Mouse (Mus musculus) lung, embryonic 15.5 days (tissue): ENCODE measurements at regions not wholly inside any gene's neighbourhood (a gene's known extent, or its start where the extent isn't known, plus 50 kb on each side); places are given as distances from the start of the nearest gene placed in this dataset.

ENCODE experiments used
- ATAC-seq: fragments of 200-750 bp; cut with Nextera tagmentation; 2 replicates; pipeline ENCODE4 v1.8.0; 2017; ENCODE audit warnings: moderate number of reproducible peaks, borderline replicate concordance; ENCODE audit not compliant: low FRiP score, low TSS enrichment; ENCODE audit errors: extremely low read depth
- H3K27ac ChIP-seq: fragments of 300-500 bp; sonication (generic); 2 replicates; pipeline ENCODE4 v1.5.1; 2015; ENCODE audit warnings: moderate library complexity, mild to moderate bottlenecking, inconsistent platforms
- H3K27me3 ChIP-seq: fragments of 300-500 bp; sonication (generic); 2 replicates; pipeline ENCODE4 v1.6.1; 2015; ENCODE audit warnings: inconsistent platforms
- H3K36me3 ChIP-seq: fragments of 300-500 bp; sonication (generic); 2 replicates; pipeline ENCODE4 v1.6.1; 2015; ENCODE audit warnings: inconsistent platforms
- H3K4me1 ChIP-seq: fragments of 300-500 bp; sonication (generic); 2 replicates; pipeline ENCODE4 v1.6.1; 2015; ENCODE audit warnings: inconsistent platforms
- H3K4me2 ChIP-seq: fragments of 300-500 bp; sonication (generic); 2 replicates; pipeline ENCODE4 v1.6.1; 2015; ENCODE audit warnings: inconsistent platforms, mild to moderate bottlenecking, moderate library complexity
- H3K4me3 ChIP-seq: fragments of 300-500 bp; sonication (generic); 2 replicates; pipeline ENCODE4 v1.5.1; 2015; ENCODE audit warnings: mild to moderate bottlenecking, inconsistent platforms
- H3K9ac ChIP-seq: fragments of 300-500 bp; sonication (generic); 2 replicates; pipeline ENCODE4 v1.6.1; 2015; ENCODE audit warnings: inconsistent platforms
- H3K9me3 ChIP-seq: fragments of 300-500 bp; sonication (generic); 2 replicates; pipeline ENCODE4 v1.6.1; 2016; ENCODE audit warnings: inconsistent platforms
- WGBS: fragments of 180-500 bp; shearing (Covaris S2); methylation state at CpG from one replicate; pipeline ENCODE4 v1.1.7; 2015; 5-methylcytosine and 5-hydroxymethylcytosine counted together

DNA sequence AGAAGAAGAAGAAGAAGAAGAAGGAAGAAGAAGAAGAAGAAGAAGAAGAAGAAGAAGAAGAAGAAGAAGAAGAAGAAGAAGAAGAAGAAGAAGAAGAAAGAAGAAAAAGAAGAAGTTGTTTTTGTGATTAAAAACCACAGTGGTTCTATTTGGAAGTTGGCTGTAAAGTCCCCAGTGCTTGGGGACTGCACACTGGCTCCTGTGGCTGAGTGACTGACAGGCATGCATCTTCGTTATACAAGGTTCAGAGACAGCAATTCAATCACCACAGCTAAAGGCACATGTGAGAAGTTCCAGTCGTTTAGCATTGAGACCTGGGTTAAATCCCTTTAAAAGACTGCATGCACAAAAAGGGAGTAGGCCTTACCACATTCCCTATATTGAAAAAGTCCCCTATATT is 93.1 kb upstream of the Arhgap28 start:
- Histone ChIP-seq H3K4me1 (no peaks in the 10 kb centered on the region), H3K9me3 (no peaks in the 10 kb centered on the region), H3K4me3 (no peak overlapping the region), H3K36me3 (no peaks in the 10 kb centered on the region), H3K27ac (no peak overlapping the region), H3K27me3 (no peaks in the 10 kb centered on the region), H3K4me2 (no peak overlapping the region), H3K9ac (no peak overlapping the region)
- WGBS = 58% methylated on average over 2 of the region's 2 CpGs
- no peak for ATAC-seq

- Histone ChIP-seq H3K4me1 (no peaks in the 10 kb centered on the region), H3K4me2 (no peak overlapping the region), H3K4me3 (no peak overlapping the region), H3K9me3 (no peaks in the 10 kb centered on the region), H3K9ac (no peak overlapping the region), H3K36me3 (no peaks in the 10 kb centered on the region), H3K27me3 (no peaks in the 10 kb centered on the region), H3K27ac (no peak overlapping the region)
- WGBS = 83% methylated on average over 6 of the region's 6 CpGs
- ATAC-seq = no peak
These were observed 93.5 kb upstream of the Arhgap28 start for GRCm38 (mm10) chr17:68097436-68097835.

DNA sequence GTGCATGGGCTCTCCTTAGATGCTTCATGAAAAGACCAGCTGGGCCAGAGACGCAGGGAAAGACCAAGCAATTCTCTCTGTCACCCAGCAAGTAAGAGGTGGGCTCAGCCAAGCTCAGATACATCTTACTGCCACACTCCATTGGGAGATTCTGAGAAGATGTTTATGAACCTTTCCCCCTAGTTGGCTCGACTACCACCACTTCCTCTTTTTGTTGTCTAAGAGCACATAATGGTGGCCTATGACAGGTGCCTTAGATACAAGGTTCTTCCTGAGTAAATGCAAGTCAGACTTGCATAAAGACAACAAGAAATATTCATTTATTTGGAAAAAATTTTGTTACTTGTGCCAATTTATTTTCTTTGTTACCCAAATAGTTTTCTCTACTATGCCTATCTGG is 96.2 kb upstream of the Arhgap28 start:
- ATAC-seq = no peak
- no peaks in the 10 kb centered on the region for H3K9me3 ChIP-seq
- H3K4me3 ChIP-seq = no peak overlapping the region
- no peak overlapping the region for H3K9ac ChIP-seq
- no peak overlapping the region for H3K27ac ChIP-seq
- no peak overlapping the region for H3K4me2 ChIP-seq
- H3K27me3 ChIP-seq = no peaks in the 10 kb centered on the region
- no peaks in the 10 kb centered on the region for H3K36me3 ChIP-seq
- 0 out of 2 replicates have a peak, but pooled peaks cover 7% of the 10 kb centered on the region for H3K4me1 ChIP-seq
- 65% methylated on average over 2 of the region's 2 CpGs for whole genome bisulfite sequencing

- H3K27ac ChIP-seq = peak overlapping the region; percentile 58
- peak; percentile 92 for ATAC-seq
- no peaks in the 10 kb centered on the region for H3K9me3 ChIP-seq
- no peak overlapping the region for H3K4me2 ChIP-seq
- no peaks in the 10 kb centered on the region for H3K36me3 ChIP-seq
- 0 out of 2 replicates have a peak, but pooled peaks cover 12% of the 10 kb centered on the region for H3K4me1 ChIP-seq
- H3K9ac ChIP-seq = no peak overlapping the region
- H3K27me3 ChIP-seq = no peaks in the 10 kb centered on the region
- 39% methylated on average over 6 of the region's 6 CpGs for WGBS
- H3K4me3 ChIP-seq = no peak overlapping the region
These were observed 99.4 kb upstream of the Arhgap28 start for GRCm38 (mm10) chr17:68103346-68103745.

DNA sequence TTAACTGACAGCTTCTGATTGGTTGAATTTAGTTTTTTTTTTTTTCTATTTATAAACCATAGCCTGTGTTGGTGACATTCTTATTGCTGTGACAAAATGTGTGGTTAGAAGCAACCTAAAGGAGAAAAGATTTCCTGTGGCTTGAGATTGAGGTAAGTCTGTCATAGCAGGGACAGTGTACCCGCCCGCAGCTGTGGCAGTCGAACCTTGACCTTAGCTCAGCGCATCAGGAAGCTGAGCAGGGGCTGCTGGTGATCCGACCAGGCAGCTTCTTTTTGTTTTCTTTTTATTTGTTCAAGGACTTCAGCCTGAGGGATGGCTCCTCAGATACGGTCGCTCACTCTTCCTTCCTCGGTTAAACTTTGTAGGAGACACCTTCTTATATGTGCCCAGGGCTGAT is 102.4 kb upstream of the Arhgap28 start:
- H3K9me3 ChIP-seq = no peaks in the 10 kb centered on the region
- ATAC-seq = no peak
- no peak overlapping the region for H3K4me2 ChIP-seq
- 0 out of 2 replicates have a peak, but pooled peaks cover 12% of the 10 kb centered on the region for H3K4me1 ChIP-seq
- H3K4me3 ChIP-seq = no peak overlapping the region
- no peaks in the 10 kb centered on the region for H3K36me3 ChIP-seq
- H3K9ac ChIP-seq = no peak overlapping the region
- 41% methylated on average over 8 of the region's 8 CpGs for WGBS
- no peaks in the 10 kb centered on the region for H3K27me3 ChIP-seq
- no peak overlapping the region for H3K27ac ChIP-seq

- Histone ChIP-seq H3K27ac (no peak overlapping the region), H3K4me3 (no peak overlapping the region), H3K4me1 (peaks cover 18% of the 10 kb centered on the region), H3K9ac (no peak overlapping the region), H3K36me3 (no peaks in the 10 kb centered on the region), H3K9me3 (no peaks in the 10 kb centered on the region), H3K4me2 (no peak overlapping the region), H3K27me3 (no peaks in the 10 kb centered on the region)
- 74% methylated on average over 5 of the region's 5 CpGs for WGBS
- no peak for ATAC-seq
These were observed 104.0 kb upstream of the Arhgap28 start for GRCm38 (mm10) chr17:68107875-68108274.

- H3K9ac ChIP-seq = no peak overlapping the region
- 0 out of 2 replicates have a peak overlapping the region, but pooled peaks have one; percentile 8 for H3K27ac ChIP-seq
- no peaks in the 10 kb centered on the region for H3K9me3 ChIP-seq
- ATAC-seq = no peak
- H3K36me3 ChIP-seq = no peaks in the 10 kb centered on the region
- no peak overlapping the region for H3K4me3 ChIP-seq
- H3K4me2 ChIP-seq = no peak overlapping the region
- WGBS = 76% methylated on average over 4 of the region's 4 CpGs
- peaks cover 18% of the 10 kb centered on the region for H3K4me1 ChIP-seq
- no peaks in the 10 kb centered on the region for H3K27me3 ChIP-seq
These were observed 108.0 kb upstream of the Arhgap28 start for GRCm38 (mm10) chr17:68111834-68112473.

- Histone ChIP-seq H3K9me3 (no peaks in the 10 kb centered on the region), H3K36me3 (no peaks in the 10 kb centered on the region), H3K27me3 (no peaks in the 10 kb centered on the region), H3K27ac (peak overlapping the region; percentile 65), H3K4me3 (no peak overlapping the region), H3K9ac (no peak overlapping the region), H3K4me2 (no peak overlapping the region), H3K4me1 (peaks cover 18% of the 10 kb centered on the region)
- WGBS = 46% methylated on average over 5 of the region's 5 CpGs
- peak; percentile 78; the same call in 1 of the 2 replicates for ATAC-seq
These were observed 108.9 kb upstream of the Arhgap28 start for GRCm38 (mm10) chr17:68112763-68113330.

- Histone ChIP-seq H3K27me3 (no peaks in the 10 kb centered on the region), H3K4me1 (peaks cover 18% of the 10 kb centered on the region), H3K27ac (peak overlapping the region; percentile 20; the same call in 1 of the 2 replicates), H3K9me3 (no peaks in the 10 kb centered on the region), H3K9ac (no peak overlapping the region), H3K4me3 (no peak overlapping the region), H3K36me3 (no peaks in the 10 kb centered on the region), H3K4me2 (no peak overlapping the region)
- ATAC-seq = no peak; the same call in 1 of the 2 replicates
- 50% methylated on average over 4 of the region's 4 CpGs for WGBS
These were observed 111.7 kb upstream of the Arhgap28 start for GRCm38 (mm10) chr17:68115599-68115998.

DNA sequence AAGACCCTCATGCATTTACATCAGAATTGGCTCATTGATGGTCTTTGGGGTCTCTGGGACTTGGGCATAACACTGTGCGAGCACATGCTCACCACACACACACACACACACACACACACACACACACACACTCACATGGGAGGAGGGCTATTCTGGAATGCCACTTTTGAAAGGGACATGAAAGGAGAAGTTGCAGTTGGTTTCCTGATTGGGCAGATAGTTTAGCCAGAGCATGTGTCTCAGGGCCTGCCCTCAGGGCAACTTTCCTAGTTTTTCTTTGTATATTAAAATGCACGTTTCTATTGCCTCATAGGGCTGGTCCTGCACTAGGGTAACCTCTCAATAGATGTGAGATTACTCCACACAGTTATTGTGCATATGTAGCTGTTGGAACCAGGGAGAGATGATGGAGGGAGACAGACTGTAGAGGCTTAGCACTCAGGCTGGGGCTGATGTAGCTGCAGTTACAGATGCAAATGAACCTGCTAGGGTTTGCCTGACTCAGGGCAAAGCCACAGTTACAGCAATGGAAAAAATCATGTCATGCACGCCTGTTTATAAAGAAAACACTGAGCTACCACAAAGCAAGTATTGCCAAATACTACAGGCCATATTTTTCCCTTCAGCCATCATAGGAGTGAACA is 115.3 kb upstream of the Arhgap28 start:
- no peaks in the 10 kb centered on the region for H3K4me1 ChIP-seq
- no peak overlapping the region for H3K4me3 ChIP-seq
- no peaks in the 10 kb centered on the region for H3K27me3 ChIP-seq
- H3K9ac ChIP-seq = no peak overlapping the region
- H3K36me3 ChIP-seq = no peaks in the 10 kb centered on the region
- H3K9me3 ChIP-seq = no peaks in the 10 kb centered on the region
- H3K4me2 ChIP-seq = no peak overlapping the region
- 60% methylated on average over 3 of the region's 3 CpGs for WGBS
- H3K27ac ChIP-seq = no peak overlapping the region
- ATAC-seq = no peak

DNA sequence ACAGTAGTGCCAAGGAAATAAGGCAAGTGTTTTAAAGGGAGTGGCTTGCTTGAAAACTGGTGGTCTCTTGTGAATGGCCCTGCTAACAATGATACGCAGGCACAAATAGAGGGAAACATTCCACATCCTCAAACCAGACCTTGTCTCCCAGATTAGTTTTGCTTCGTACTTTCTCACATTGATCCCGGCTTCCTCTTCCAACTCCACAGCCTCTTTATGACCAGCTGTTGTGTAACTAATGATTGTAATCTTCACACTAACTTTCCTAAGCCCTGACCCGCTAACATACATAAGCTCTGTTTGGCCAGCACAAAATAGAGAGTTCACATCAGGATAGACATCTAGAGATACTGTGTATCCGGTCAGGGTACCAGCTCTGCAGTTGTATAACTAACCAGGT is 116.3 kb upstream of the Arhgap28 start:
- Histone ChIP-seq H3K9ac (no peak overlapping the region), H3K4me2 (no peak overlapping the region), H3K36me3 (no peaks in the 10 kb centered on the region), H3K4me1 (no peaks in the 10 kb centered on the region), H3K9me3 (no peaks in the 10 kb centered on the region), H3K4me3 (no peak overlapping the region), H3K27ac (peak overlapping the region; percentile 41), H3K27me3 (no peaks in the 10 kb centered on the region)
- no peak for ATAC-seq
- WGBS = 61% methylated on average over 5 of the region's 5 CpGs

- H3K9me3 ChIP-seq = no peaks in the 10 kb centered on the region
- ATAC-seq = no peak
- WGBS = 41% methylated on average over 6 of the region's 6 CpGs
- H3K27ac ChIP-seq = peak overlapping the region; percentile 41; the same call in 1 of the 2 replicates
- H3K4me3 ChIP-seq = no peak overlapping the region
- H3K4me2 ChIP-seq = no peak overlapping the region
- no peaks in the 10 kb centered on the region for H3K27me3 ChIP-seq
- H3K36me3 ChIP-seq = no peaks in the 10 kb centered on the region
- no peak overlapping the region for H3K9ac ChIP-seq
- no peaks in the 10 kb centered on the region for H3K4me1 ChIP-seq
These were observed 116.8 kb upstream of the Arhgap28 start for GRCm38 (mm10) chr17:68120744-68121143.
